Mouse (Mus musculus) olfactory bulb, adult 2 months (tissue): ENCODE data around the gene Ecd. TPM values are rescaled to one million over a fixed set of nuclear protein-coding genes. Genes with fewer than 3 reads are reported as not detected.
A peak's percentile ranks its signal among the peaks of the same experiment; 100 is the strongest.
"Not testable (repeated sequence)": the region's sequence is repeated elsewhere in the genome, so short reads cannot be mapped to it uniquely, and the experiment has no call there.

Experiments used
- H3K27ac ChIP-seq: fragments of 200-500 bp; 2 replicates; pipeline ENCODE4 v1.5.1; 2012; ENCODE audit warnings: low read depth, low read length; ENCODE audit not compliant: insufficient read depth
- H3K4me1 ChIP-seq: fragments of 200-500 bp; 2 replicates; pipeline ENCODE4 v1.6.1; 2012; ENCODE audit warnings: low read length; ENCODE audit not compliant: control insufficient read depth, insufficient read depth
- H3K4me3 ChIP-seq: fragments of 200-500 bp; 2 replicates; pipeline ENCODE4 v1.5.1; 2012; ENCODE audit warnings: mild to moderate bottlenecking, low read depth, low read length, moderate library complexity; ENCODE audit not compliant: insufficient read depth
- CTCF ChIP-seq: fragments of 200-500 bp; IDR thresholded peaks from 2 replicates; pipeline ENCODE4 v1.5.1; 2012; ENCODE audit warnings: low read depth, mild to moderate bottlenecking, low read length, moderate library complexity; ENCODE audit not compliant: insufficient read depth
- POLR2A ChIP-seq: fragments of 200-500 bp; IDR thresholded peaks from 2 replicates; pipeline ENCODE4 v1.6.1; 2012; ENCODE audit warnings: mild to moderate bottlenecking, low read depth, low read length, moderate library complexity; ENCODE audit not compliant: insufficient read depth
- WGBS: fragments of 180-500 bp; shearing (Covaris S2); methylation state at CpG from one replicate; pipeline ENCODE4 v1.1.7; 2018; 5-methylcytosine and 5-hydroxymethylcytosine counted together
- polyA plus RNA-seq: library from polyadenylated mRNA; stranded (reverse); fragments of >200 nt; gene quantifications from 2 replicates; pipeline ENCODE4 v1.2.4, GENCODE M21; 2012; ENCODE audit warnings: low replicate concordance; ENCODE audit not compliant: missing spikeins, insufficient read depth, insufficient read length

The Ecd gene
- polyA plus RNA-seq, 1 experiment: not detected

DNA sequence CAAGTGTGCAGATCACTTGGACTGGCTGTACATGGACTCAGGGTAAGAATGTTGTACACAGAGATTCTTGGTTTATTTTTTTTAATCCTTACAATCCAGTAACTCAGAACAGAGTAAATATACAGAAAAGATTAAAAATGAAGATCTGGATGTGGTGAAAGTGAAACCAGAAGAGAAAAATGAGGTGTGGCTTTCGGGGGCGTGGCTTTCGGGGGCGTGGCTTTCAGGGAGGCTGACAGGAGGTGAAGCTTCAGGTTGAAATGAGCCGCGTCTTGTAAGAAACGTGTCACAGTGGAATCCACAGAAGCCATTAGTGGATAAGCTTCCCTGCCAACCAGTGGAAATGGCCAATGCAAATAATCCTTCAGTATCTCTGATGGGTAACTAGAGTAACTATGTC is 7.1 kb downstream of the Ecd start:
- Histone ChIP-seq H3K27ac (no peak overlapping the region), H3K4me3 (no peak overlapping the region), H3K4me1 (no peaks in the 10 kb centered on the region)
- TF ChIP-seq POLR2A (no peak), CTCF (no peak)
- WGBS: 84% methylated on average over 7 of the region's 7 CpGs

DNA sequence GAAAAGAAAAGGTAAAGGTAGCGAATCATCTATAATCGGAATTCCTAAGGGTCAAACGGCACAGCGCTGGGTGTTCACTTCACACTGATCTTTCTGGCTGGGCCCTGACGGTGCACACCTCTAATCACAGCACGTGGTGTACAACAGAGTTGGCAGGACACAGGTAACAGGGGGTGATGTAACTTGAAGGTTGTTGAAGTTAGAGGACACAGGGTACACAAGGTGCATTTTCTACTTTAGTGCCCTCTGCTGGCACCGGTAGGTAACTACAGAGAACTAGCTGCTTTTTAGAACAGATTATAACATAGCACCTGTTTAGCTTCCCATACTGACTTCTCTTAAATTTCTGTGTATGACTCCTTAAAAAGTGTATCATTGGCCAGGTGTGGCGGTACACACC is 7.8 kb downstream of the Ecd start:
- H3K4me3 ChIP-seq: no peak overlapping the region
- no peaks in the 10 kb centered on the region for H3K4me1 ChIP-seq
- no peak for TF ChIP-seq CTCF
- no peak for TF ChIP-seq POLR2A
- H3K27ac ChIP-seq: no peak overlapping the region
- 87% methylated on average over 8 of the region's 8 CpGs for WGBS

GRCm38 (mm10) chr14:20339415-20339814 is 8.5 kb downstream of the Ecd start:
- no peak for TF ChIP-seq POLR2A
- no peak for TF ChIP-seq CTCF
- no peak overlapping the region for H3K4me3 ChIP-seq
- H3K4me1 ChIP-seq: no peaks in the 10 kb centered on the region
- no peak overlapping the region for H3K27ac ChIP-seq
- 85% methylated on average over 5 of the region's 5 CpGs for WGBS

DNA sequence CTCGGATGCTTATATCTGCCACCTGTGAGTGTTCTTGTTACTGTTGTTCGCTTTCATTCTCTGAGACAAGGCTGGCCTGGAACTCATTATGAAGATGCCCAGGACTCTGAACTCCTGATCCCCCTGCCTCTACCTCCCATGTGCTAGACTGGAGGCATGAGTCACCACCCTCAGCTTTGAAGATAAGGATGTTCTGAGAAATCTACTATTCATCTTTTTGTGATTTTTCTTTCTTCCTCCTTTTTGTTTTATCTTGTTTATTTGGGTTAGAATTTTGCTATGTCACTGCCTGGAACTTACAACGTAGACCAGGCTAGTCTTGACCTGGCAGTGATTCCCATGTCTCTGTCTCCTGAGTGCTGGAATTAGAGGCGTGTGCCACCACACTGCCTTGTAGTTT is 16.6 kb downstream of the Ecd start:
- H3K4me3 ChIP-seq: no peak overlapping the region
- TF ChIP-seq POLR2A (no peak), CTCF (no peak)
- no peaks in the 10 kb centered on the region for H3K4me1 ChIP-seq
- WGBS: 93% methylated on average over 4 of the region's 4 CpGs
- H3K27ac ChIP-seq: no peak overlapping the region

- Histone ChIP-seq H3K4me3 (no peak overlapping the region), H3K4me1 (no peaks in the 10 kb centered on the region), H3K27ac (no peak overlapping the region)
- no peak for TF ChIP-seq POLR2A
- TF ChIP-seq CTCF: no peak
- 73% methylated on average over 9 of the region's 9 CpGs for WGBS
Observed at GRCm38 (mm10) chr14:20328474-20328873, 19.4 kb downstream of the Ecd start.

DNA sequence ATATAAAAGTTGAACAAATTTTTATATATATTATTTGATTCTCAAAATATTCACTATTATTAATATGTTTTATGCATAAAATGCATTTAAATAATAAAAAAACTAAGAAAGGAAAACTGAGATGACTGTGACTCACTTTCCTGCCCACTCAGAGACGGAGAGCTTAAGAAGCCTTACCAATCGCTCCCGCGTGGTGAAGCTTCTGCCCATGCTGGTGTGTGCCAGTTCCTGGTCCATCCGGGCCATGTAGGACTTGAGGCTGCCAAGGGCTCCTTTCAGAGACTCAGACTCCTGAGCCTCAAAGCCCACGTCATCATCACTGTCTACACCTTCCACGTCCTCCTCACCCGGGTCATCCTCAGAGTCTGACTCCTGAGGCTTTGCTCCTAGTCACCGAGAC is 23.7 kb downstream of the Ecd start:
- Histone ChIP-seq H3K27ac (no peak overlapping the region), H3K4me1 (no peaks in the 10 kb centered on the region), H3K4me3 (no peak overlapping the region)
- WGBS: 92% methylated on average over 9 of the region's 9 CpGs
- TF ChIP-seq POLR2A (no peak), CTCF (no peak)

DNA sequence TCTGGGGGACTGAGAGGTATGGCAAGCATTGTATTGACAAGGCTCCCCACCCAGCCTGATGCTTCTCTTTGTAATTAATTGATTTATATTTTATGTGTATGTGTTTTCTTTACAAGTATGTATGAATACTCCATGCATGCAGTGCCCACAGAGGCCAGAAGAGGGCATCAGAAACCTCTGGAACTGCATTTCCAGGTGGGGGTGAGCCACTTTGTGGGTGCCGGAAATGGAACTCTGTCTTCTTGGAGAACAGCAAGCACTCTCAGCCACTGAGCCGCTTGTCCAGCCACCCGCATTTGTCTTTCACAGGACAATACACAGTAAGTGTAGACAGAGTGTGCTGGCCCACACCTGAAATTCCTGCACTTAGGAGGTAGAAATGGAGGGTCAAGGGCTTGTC is 28.5 kb downstream of the Ecd start:
- 75% methylated on average over 3 of the region's 3 CpGs for WGBS
- no peak overlapping the region for H3K4me3 ChIP-seq
- no peak overlapping the region for H3K27ac ChIP-seq
- TF ChIP-seq POLR2A (no peak), CTCF (peak; percentile 57; the same call in 1 of the 2 replicates)
- H3K4me1 ChIP-seq: no peaks in the 10 kb centered on the region

- 94% methylated on average over 1 of the region's 1 CpGs for WGBS
- H3K4me3 ChIP-seq: no peak overlapping the region
- H3K4me1 ChIP-seq: no peaks in the 10 kb centered on the region
- no peak overlapping the region for H3K27ac ChIP-seq
- TF ChIP-seq CTCF (no peak), POLR2A (no peak)
Observed at GRCm38 (mm10) chr14:20315137-20315536, 32.8 kb downstream of the Ecd start.

DNA sequence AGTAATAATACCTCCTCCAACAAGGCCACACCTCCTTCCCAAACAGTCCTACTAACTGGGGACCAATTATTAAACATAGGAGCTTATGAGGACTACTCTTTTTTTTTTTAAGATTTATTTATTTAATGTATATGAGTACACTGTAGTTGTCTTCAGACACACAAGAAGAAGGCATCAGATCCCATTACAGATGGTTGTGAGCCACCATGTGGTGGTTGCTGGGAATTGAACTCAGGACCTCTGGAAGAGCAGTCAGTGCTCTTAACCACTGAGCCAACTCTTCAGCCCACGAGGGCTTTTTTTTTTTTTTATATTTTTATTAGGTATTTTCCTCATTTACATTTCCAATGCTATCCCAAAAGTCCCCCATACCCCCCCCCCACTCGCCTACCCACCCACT is 42.8 kb downstream of the Ecd start:
- not testable (repeated sequence) for H3K4me1 ChIP-seq, H3K4me3 ChIP-seq, H3K27ac ChIP-seq
- WGBS: 77% methylated on average over 2 of the region's 2 CpGs

- WGBS: 33% methylated on average over 3 of the region's 3 CpGs
- H3K27ac ChIP-seq: no peak overlapping the region
- H3K4me3 ChIP-seq: no peak overlapping the region
- TF ChIP-seq CTCF: no peak
- no peak for TF ChIP-seq POLR2A
- H3K4me1 ChIP-seq: peaks cover 6% of the 10 kb centered on the region; the same call in 1 of the 2 replicates
Observed at GRCm38 (mm10) chr14:20298131-20298530, 49.8 kb downstream of the Ecd start.
